Mouse (Mus musculus): ENCODE results near the gene Alox8.

The Alox8 gene

DNA sequence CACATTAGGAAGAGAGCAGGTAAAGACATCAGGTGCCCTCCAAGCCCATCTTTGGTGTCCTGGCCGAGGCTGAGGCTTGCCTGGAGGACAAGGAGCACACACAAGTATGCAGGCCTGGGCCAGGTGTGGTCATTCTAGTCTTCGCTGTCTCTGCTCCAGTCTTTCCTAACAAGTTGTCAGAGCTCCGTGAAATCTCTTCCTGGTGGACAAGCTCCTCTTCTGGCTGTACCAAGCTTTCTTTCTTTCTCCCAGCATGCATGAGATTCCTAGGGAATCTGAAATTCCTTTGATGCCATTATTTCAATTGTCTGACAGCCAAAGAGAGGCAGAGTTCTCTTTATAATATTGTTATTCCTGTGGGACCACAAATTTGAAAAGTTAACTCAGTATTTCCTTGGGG, 18.1 kb downstream of the Alox8 start:
- no peak for DNase-seq (ENCODE audit: low spot score)

DNA sequence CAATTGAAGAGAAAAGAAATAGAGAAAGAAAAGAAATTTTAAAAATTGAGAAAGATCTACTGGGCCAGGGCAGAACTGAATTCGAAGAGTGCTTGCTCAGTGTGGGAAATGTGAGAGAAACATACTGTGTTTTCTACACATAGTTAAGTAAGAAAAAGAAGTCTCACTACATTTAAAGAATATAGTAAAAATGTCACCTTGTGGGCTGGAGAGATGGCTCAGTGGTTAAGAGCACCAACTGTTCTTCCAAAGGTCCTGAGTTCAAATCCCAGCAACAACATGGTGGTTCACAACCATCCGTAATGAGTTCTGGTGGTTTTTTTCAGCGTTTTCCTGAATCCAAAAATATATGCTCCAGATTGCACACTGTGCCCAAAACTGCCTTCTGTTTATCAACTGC, 19.1 kb downstream of the Alox8 start:
- DNase-seq (ENCODE audit: low spot score) = no peak

DNA sequence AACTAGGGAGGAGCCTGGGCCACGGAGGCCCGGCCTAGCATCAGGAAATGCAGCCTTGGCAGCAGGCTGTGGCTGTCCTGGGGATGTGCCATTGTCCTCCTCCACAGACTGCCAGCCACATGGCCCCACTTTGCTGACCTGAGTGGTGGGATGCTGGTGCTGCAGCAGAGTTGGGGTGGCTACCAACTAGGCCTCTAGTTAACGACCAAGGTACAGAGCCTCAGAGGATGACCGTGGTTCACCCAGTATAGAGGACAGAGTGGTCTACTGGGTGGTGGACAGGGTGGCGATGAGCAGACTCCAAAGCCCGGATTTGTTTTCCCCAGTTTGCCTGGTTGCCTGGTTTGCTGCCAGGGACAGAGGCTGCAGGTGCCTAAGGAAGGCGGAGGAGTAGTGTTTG, 22.9 kb downstream of the Alox8 start:
- DNase-seq (ENCODE audit: low spot score) = no peak

DNA sequence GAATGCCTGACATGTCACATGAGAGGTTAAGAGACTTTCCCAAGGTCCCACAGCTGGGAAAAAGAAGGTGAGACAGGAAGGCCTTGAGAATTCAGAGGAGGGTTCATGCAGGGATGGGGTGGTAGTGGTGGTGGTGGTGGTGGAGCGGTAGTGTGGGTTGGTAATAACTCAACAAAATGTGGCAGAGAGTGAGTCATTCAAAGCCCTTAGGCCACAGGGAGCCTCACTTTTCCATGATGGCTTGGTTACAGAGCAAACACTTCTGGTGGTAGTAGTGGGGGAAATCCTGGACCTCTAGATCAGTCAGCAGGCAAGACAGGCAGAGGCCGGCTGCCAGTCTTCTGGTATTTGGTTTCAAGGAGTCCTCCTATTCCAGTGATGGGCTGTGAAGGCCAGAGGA, 25.0 kb downstream of the Alox8 start:
- no peak for DNase-seq (ENCODE audit: low spot score)

DNA sequence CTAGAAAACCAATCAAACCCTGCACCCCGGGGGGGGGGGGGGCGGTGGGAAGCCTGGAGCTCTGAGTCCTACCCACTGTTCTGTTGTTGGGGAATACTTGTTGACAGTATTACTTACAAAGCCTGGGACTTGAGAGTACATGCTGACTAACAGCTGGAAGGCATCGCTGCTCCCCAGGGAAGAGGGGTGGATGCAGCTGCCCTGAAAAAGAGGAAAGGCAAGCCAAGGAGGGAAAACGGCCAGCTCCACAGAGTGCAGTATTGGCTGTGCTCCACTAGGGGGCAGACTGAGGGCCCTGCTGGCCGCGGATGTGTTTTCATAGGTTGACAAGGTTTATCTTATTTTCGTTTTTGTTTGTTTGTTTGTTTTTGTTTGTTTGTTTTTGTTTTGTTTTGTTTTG, 26.0 kb downstream of the Alox8 start:
- peak; percentile 60 for DNase-seq (ENCODE audit: low spot score)

DNA sequence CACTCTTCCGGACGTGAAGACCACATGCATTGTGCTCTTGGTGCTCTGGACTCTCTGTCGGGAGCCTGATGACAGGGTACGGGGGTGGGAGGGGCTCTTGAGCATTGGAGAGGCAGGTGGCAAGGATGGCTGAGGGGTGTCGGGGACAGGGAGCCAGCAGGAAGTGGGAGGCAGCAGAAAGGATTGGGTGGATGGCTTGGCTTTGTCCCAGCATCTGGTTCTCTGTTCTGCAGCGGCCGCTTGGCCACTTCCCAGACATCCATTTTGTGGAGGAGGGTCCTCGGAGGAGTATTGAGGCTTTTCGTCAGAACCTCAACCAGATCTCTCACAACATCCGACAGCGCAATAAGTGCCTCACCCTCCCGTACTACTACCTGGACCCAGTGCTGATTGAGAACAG, 28.3 kb downstream of the Alox8 start:
- no peak for DNase-seq (ENCODE audit: low spot score)

DNA sequence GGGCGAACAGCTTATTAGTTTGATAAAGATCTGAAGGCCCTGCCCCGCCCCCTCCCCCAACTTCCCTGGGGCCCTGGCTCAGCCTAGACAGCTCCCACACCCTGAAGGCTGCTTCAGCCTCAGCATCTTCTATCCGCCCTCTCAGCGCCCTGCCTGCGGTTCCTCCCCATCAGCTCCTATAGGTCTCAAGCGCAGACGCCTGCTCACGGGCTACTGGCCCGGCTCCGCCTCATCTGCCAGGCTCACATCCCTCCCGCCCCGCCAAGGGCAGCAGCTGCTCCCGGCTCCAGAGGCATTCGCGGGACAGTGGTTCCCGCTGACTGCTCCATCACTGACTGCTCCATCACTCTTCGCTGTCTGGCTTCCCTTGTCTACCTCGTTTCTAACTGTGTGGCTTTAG, 40.8 kb downstream of the Alox8 start, which contains the start of gene Alox12b:
Gene Alox12b (plus strand): TSS at position 190 of the 400 bp plus-strand sequence.
- no peak for DNase-seq (ENCODE audit: low spot score)

DNA sequence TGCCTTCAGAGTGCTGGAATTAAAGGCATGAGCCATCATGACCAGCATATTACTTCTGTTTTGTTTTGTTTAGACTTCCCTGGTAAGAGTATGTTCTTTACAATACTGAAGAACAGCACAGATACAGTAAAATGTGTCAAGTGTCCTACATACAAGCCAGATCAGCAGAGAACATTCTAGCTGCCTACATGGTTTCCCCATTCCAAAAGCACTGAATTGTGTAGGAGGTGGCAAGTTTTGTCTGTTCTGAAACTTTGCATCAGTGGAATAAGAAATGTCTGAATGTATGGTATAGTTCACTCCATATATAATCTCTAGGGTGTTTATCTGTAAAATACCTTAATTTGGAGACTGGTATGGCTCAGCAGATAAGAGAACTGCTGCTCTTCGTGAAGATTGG, 42.3 kb downstream of the Alox8 start:
- no peak for DNase-seq (ENCODE audit: low spot score)

DNA sequence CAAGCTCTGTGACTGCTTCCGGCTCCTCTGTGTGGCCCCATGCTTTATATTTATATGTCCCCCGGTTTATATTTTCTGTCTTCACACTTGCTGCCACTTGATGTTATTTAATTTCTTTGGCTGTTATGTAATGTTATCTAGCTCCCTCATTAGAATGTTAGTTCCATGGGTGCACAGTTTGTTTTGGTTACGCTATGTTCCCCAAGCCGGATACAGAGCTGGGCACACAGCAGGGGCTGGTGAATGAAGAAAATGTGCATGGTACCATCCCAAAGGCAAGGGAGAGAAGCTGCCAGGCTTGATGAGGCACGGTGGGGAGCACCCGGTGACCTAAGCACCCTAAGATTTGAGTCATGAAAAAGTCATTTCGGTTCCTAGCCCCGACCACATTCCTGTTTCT, 43.8 kb downstream of the Alox8 start:
- no peak for DNase-seq (ENCODE audit: low spot score)

DNA sequence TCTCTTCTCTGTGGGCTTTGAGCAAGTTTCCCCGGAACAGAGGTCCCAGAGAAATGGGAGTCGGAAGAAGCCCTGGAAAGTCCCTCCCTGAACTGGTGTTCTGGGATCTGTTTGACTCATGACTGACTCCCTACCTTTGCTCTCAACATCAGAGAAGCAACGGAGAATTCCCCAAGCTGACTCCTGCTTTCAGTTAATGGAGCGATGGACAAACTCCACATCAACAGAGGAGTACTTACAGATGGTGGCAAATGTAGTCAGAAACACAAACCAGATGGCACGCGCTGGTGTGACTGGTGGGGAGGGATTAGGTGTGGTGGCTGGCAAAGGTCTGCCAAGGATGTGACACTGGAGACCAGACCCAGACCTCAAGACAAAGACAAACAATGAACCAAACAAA, 46.6 kb downstream of the Alox8 start:
- no peak for DNase-seq (ENCODE audit: low spot score)

DNA sequence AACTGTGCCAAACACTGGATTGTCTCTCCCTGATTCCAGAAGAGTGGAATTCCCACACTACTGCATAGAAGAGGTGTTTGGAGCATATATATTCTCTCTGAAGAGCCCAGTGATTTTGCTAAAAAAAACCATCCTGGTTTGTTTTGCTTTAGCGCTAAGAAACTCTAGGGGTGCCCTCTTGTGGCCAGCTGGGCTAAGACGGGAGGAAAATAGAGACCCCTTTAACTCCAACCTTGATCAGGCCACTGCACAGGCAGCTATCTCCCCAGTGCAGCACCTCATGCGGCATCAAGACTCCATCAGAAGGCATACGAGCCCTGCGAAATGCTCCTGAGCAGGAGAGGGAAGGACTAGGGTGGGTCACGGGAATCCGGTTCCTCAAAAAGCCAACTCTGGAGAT, 47.2 kb downstream of the Alox8 start:
- DNase-seq (ENCODE audit: low spot score) = peak; percentile 56

DNA sequence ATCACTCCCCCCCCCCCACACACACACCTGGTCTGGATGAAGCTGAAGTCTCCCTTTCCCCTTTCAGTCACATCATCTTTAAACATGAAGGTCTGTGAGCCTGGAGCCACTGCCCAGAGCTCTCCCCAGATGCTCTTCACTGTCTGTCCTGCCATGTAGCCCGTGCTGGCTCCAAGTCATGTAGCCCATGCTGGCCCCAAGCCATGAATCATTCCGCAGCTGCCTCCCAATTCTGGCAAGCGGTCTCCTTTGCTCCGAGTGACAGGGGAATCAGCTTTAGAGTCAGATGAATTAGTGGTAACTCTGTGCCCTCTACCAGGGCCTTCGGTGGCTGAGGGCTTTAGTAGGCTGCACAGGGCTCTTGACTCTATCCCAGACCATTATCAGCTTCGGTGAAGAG, 47.9 kb downstream of the Alox8 start:
- DNase-seq (ENCODE audit: low spot score) = no peak

DNA sequence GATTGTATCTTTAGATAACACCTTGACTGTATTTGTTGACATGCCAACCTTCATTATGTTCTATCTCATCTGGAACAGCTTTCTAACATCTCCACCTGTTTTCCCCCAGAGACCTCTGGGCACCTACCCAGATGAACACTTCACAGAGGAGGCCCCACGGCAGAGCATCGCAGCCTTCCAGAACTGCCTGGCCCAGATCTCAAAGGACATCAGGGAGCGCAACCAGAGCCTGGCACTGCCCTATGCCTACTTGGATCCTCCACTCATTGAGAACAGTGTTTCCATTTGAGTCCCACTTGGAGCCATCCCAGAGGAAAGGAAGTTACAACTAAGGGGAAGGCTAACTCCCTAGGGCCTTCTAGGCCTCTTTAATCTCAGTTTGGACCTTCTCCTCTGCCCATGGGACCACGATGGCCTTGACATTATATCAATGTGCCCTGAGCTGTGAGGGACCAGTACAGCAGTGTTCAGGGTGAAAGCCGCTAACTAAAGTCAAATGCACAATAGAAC, 49.1 kb downstream of the Alox8 start:
- DNase-seq (ENCODE audit: low spot score) = no peak

DNA sequence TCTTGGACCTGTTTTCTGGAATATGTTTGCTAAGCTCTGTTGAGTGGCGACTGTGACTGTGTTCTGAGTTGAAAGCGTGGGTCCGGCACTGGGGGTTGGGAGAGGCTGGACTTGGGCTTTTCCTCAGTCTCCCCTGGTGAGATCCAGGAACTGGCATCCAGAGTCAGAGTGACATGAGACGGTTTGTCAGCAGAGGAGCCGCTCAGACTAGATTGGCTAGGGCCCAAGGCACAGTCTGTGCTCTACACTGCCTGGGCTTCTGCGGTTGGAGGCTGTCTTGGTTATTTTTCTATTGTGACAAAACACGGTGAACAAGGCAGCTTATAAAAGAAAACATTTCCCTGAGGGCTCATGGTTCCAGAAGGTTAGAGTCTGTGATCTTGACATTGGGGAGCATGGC, 50.1 kb downstream of the Alox8 start:
- DNase-seq (ENCODE audit: low spot score) = no peak

DNA sequence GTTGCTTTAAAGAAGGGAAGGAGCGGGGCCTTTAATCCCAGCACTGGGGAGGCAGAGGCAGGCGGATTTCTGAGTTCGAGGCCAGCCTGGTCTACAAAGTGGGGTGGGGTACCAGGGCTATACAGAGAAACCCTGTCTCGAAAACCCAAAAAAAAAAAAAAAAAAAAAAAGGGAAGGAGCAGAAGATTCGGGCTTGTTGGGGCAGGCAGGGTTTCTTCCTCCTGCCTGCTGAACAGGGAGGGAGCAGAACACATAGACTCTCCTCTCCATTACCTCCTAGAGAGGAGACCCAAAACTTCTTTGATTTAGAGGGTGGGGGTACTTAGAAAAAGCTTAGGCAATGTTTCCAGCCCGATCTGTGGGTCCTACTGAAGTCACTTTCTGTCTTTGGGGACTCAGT, 62.3 kb downstream of the Alox8 start:
- DNase-seq (ENCODE audit: low spot score) = no peak

DNA sequence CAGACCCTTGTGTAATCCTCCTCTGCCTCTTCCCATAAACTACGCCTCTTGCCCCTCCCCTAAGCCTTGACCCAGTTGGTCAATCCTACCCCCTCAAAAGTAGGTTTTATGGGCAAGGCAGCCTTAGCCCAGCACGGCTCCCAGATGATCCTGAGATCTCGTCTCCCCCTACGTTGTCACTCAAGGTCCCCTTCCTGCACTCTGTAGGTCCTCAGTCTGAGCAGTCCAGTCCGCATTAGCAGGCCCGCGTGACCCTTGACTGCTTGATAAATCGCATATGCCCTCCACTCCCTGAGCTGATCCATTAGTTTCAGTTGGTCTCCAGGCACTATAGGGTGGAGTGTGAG, 63.0 kb downstream of the Alox8 start:
- DNase-seq (ENCODE audit: low spot score) = no peak
